Mouse (Mus musculus) forebrain, postnatal 0 days (tissue): ENCODE data around the gene Rapgef2. TPM values are rescaled to one million over a fixed set of nuclear protein-coding genes. Genes with fewer than 3 reads are reported as not detected.
"Not testable (repeated sequence)": the region's sequence is repeated elsewhere in the genome, so short reads cannot be mapped to it uniquely, and the experiment has no call there.

Source experiments
- ATAC-seq: fragments of 200-750 bp; cut with Nextera tagmentation; 2 replicates; pipeline ENCODE4 v1.8.0; 2017; ENCODE audit warnings: mild to moderate bottlenecking, moderate library complexity
- DNase-seq: peaks from one replicate; pipeline ENCODE4 v3.0.0-alpha.2; 2015
- H3K27ac ChIP-seq: fragments of 300-500 bp; sonication (generic); 2 replicates; pipeline ENCODE4 v1.5.1; 2014; ENCODE audit warnings: low read depth, mild to moderate bottlenecking, antibody characterized with exemption, low read length, moderate library complexity, mixed read lengths
- H3K27me3 ChIP-seq: fragments of 300-500 bp; sonication (generic); 2 replicates; pipeline ENCODE4 v1.6.1; 2014; ENCODE audit warnings: mild to moderate bottlenecking, low read length, mixed read lengths; ENCODE audit not compliant: insufficient read depth
- H3K36me3 ChIP-seq: fragments of 300-500 bp; sonication (generic); 2 replicates; pipeline ENCODE4 v1.6.1; 2014; ENCODE audit warnings: mild to moderate bottlenecking, moderate library complexity; ENCODE audit not compliant: insufficient read depth
- H3K4me1 ChIP-seq: fragments of 300-500 bp; sonication (generic); 2 replicates; pipeline ENCODE4 v1.6.1; 2014; ENCODE audit warnings: antibody characterized with exemption; ENCODE audit not compliant: insufficient read depth
- H3K4me2 ChIP-seq: fragments of 300-500 bp; sonication (generic); 2 replicates; pipeline ENCODE4 v1.6.1; 2014; ENCODE audit warnings: low read depth, mild to moderate bottlenecking, moderate library complexity
- H3K4me3 ChIP-seq: fragments of 300-500 bp; sonication (generic); 2 replicates; pipeline ENCODE4 v1.5.1; 2014; ENCODE audit warnings: low read depth, low read length, mixed read lengths
- H3K9ac ChIP-seq: fragments of 300-500 bp; sonication (generic); 2 replicates; pipeline ENCODE4 v1.6.1; 2014; ENCODE audit warnings: mild to moderate bottlenecking
- H3K9me3 ChIP-seq: fragments of 300-500 bp; sonication (generic); 2 replicates; pipeline ENCODE4 v1.6.1; 2016; ENCODE audit warnings: low read length
- CTCF ChIP-seq: sonication (generic); IDR thresholded peaks from 2 replicates; pipeline ENCODE4 v1.5.1; 2016; ENCODE audit warnings: antibody characterized with exemption, control low read depth, low read depth
- WGBS: fragments of 180-500 bp; shearing (Covaris S2); extraction: QIAGEN DNeasy Blood & Tissue Kit; methylation state at CpG from one replicate; pipeline ENCODE4 v1.1.7; 2014; 5-methylcytosine and 5-hydroxymethylcytosine counted together
- polyA plus RNA-seq: library from polyadenylated mRNA; unstranded; fragments of >200 nt; fragmentation: Nextera tagmentation; extraction: Ambion mirVana; gene quantifications from 2 replicates; pipeline ENCODE4 v1.2.1, GENCODE M21; 2015
- total RNA-seq: library from RNA; depleted of rRNA; stranded (reverse); fragments of >200 nt; gene quantifications from 2 replicates; pipeline ENCODE4 v1.2.3, GENCODE M21; 2014

The Rapgef2 gene
- total and polyA plus RNA-seq, 2 experiments from 2014 or later: 8.9 to 61.5 TPM

DNA sequence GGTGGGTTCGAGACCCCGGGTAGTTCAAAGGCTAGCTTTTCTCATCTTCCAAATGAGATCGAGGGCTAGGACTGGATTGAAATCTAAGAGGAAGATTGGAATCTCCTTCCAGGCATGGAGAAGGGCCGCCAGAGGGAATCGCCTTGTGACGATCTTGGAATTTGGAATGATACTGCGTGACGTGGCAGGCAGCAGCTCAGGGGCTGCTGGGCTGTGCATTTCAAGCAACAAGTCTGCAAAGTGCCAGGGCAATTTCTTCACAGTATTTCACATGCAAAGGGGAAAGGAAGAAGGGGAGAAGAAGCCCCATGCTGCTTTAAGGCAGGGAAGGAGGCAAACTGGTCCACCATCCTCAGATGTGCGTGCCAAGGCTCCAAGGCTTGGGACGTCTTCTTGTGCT, 222.2 kb downstream of the Rapgef2 start:
- H3K4me3 ChIP-seq: no peak overlapping the region
- H3K9ac ChIP-seq: no peak overlapping the region
- DNase-seq: no peak
- H3K4me2 ChIP-seq: no peak overlapping the region
- H3K9me3 ChIP-seq: no peaks in the 10 kb centered on the region
- no peaks in the 10 kb centered on the region for H3K4me1 ChIP-seq
- no peak for TF ChIP-seq CTCF
- ATAC-seq: no peak
- WGBS: 89% methylated on average over 10 of the region's 10 CpGs
- H3K27me3 ChIP-seq: no peaks in the 10 kb centered on the region
- no peak overlapping the region for H3K27ac ChIP-seq
- H3K36me3 ChIP-seq: peaks cover 38% of the 10 kb centered on the region

DNA sequence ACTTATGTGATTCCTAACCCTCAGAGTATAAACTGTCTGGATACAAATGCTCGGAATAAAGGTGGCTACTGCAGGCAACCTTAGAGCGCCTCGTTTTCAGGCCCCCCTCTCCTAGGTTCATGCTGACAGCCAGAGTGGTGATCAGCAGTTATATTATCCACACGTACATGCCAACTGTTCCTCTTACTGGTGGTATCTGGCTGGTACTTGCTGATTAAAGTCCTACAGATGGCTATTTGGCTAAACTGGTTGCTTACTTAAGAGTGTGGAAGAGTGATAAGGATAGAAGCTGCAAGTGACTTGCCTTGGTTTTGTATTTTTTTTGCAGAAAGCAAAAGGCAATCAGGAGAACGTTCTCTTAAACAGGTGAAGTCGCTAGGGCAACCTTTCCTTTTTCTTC, 224.9 kb downstream of the Rapgef2 start:
- Histone ChIP-seq H3K27ac (no peak overlapping the region), H3K9ac (no peak overlapping the region), H3K4me2 (no peak overlapping the region), H3K4me1 (no peaks in the 10 kb centered on the region), H3K27me3 (no peaks in the 10 kb centered on the region), H3K9me3 (no peaks in the 10 kb centered on the region), H3K4me3 (no peak overlapping the region), H3K36me3 (peaks cover 24% of the 10 kb centered on the region)
- TF ChIP-seq CTCF: no peak
- 0 out of 2 replicates have a peak, but pooled peaks have one; percentile 29 for ATAC-seq
- 87% methylated on average over 6 of the region's 6 CpGs for WGBS
- DNase-seq: no peak

DNA sequence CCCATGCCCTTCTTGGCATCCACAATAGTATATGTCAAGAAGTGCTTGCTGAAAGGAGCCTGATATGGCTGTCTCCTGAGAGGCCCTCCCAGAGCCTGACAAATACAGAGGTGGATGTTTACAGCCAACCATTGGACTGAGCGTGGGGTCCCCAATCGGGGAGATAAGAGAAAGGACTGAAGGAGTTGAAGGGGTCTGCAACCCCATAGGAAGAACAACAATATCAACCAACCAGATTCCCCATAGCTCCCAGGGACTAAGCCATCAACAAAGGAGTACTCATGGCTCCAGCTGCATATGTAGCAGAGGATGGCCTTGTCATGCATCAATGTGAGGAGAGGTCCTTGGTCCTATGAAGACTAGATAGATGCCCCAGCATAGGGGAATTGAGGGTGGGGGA, 227.8 kb downstream of the Rapgef2 start:
- H3K27ac ChIP-seq, ATAC-seq, H3K9ac ChIP-seq, H3K4me1 ChIP-seq, H3K9me3 ChIP-seq, H3K27me3 ChIP-seq, H3K36me3 ChIP-seq, H3K4me3 ChIP-seq, DNase-seq, H3K4me2 ChIP-seq: not testable (repeated sequence)
- WGBS: 95% methylated on average over 2 of the region's 2 CpGs

DNA sequence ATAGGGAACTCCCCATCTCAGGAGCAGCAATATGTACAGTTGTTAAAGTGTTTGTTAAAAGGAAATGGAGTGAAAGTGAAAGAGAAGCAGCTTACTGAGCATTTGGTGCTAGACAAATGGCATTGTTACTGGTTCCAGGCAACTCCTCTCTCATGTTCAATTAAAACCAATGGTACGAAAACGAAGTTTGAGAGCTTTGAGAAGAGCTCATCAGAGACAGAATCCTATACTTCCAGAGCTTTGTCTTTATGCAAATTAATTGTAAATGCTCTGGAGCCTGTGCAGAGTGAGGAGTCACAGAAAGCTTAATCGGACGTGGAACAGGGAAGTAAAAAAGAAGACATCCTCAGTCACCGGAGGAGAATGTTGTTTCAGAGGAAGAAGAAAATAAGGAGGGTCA, 241.1 kb downstream of the Rapgef2 start:
- H3K36me3 ChIP-seq: no peaks in the 10 kb centered on the region
- DNase-seq: no peak
- 51% methylated on average over 5 of the region's 5 CpGs for WGBS
- no peak for TF ChIP-seq CTCF
- no peak overlapping the region for H3K4me3 ChIP-seq
- H3K27me3 ChIP-seq: no peaks in the 10 kb centered on the region
- no peaks in the 10 kb centered on the region for H3K4me1 ChIP-seq
- no peaks in the 10 kb centered on the region for H3K9me3 ChIP-seq
- ATAC-seq: no peak
- no peak overlapping the region for H3K9ac ChIP-seq
- H3K27ac ChIP-seq: no peak overlapping the region
- H3K4me2 ChIP-seq: no peak overlapping the region

DNA sequence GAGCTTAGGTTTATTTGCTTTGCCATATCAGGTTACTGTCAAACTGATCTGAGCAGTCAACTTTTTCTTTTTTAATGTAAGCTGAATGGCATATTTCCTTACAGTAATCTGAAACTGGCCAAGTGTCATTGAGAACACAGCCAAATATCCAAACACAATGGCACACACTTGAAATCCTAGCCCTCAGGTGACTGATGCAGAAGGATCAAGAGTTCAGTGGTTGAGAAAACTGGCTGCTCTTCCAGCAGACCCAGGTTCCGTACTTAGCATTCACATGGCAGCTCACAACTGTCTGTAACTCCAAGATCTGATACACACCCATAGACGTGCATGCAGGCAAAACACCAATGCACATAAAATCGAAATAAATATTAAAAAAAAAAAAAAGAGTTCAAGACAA, 243.3 kb downstream of the Rapgef2 start:
- no peak for ATAC-seq
- no peaks in the 10 kb centered on the region for H3K27me3 ChIP-seq
- no peak overlapping the region for H3K4me3 ChIP-seq
- H3K27ac ChIP-seq: no peak overlapping the region
- H3K9me3 ChIP-seq: no peaks in the 10 kb centered on the region
- H3K4me2 ChIP-seq: no peak overlapping the region
- H3K4me1 ChIP-seq: no peaks in the 10 kb centered on the region
- WGBS: 88% methylated on average over 3 of the region's 3 CpGs
- DNase-seq: no peak
- no peak overlapping the region for H3K9ac ChIP-seq
- no peak for TF ChIP-seq CTCF
- H3K36me3 ChIP-seq: no peaks in the 10 kb centered on the region

DNA sequence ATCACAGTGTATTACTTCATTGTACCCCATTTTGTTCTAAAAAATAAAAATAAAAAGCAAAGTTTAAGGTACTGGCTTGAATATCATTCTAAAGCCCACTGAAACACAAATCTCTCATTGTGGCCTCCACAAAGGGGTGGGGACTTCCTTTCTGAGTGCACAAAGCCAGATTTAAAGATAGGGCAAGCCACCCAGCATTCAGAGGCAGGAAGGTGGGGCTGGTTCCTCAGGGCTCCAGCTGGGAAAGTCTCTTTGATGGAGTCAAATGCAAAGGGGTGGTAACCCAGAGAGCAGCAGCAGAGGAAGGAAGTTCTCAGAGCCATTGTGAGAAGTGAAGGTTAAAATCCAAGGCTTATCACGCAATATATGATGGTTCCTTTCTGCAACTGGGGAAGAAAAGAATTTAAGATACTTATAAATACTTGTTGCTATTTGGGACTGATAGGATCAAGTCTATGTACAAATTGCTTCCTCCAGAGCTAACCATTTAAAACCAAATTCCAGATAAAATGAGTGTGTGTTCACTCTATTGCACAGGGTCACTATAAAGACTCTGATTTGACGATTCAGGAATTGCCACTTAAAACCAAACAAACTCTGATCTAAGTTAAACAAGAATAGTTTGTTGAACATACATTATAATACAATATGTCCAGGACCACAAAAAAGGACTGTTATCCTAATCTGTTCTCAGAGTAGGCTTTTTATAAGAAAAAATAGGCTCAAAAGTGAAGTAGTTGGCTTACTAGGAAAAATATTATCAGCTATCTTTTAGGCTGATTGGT, 246.5 kb downstream of the Rapgef2 start:
- no peak for DNase-seq
- H3K27ac ChIP-seq: no peak overlapping the region
- no peak for ATAC-seq
- H3K27me3 ChIP-seq: no peaks in the 10 kb centered on the region
- no peaks in the 10 kb centered on the region for H3K9me3 ChIP-seq
- no peak for TF ChIP-seq CTCF
- no peaks in the 10 kb centered on the region for H3K36me3 ChIP-seq
- H3K4me1 ChIP-seq: no peaks in the 10 kb centered on the region
- WGBS: 40% methylated on average over 2 of the region's 2 CpGs
- H3K4me3 ChIP-seq: no peak overlapping the region
- no peak overlapping the region for H3K4me2 ChIP-seq
- H3K9ac ChIP-seq: no peak overlapping the region

DNA sequence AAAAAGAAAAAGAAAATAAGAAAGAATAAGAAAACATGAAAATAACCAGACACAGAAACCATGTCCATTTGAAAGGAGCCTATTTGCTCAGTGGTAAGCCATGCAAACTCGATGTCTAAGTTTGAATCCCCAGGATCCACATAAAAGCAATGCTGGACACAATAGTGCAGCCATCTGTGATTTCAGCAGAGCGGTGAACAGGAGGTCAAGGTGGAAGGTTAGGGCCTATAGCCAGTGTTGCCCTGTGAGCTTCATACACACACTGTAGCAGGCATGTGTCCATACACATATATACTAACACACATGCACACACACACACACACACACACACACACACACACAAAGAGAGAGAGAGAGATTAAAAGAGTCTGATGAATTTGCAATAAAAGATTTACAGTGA, 247.3 kb downstream of the Rapgef2 start:
- H3K4me2 ChIP-seq: no peak overlapping the region
- H3K4me3 ChIP-seq: no peak overlapping the region
- H3K36me3 ChIP-seq: no peaks in the 10 kb centered on the region
- no peaks in the 10 kb centered on the region for H3K4me1 ChIP-seq
- no peak overlapping the region for H3K9ac ChIP-seq
- no peaks in the 10 kb centered on the region for H3K27me3 ChIP-seq
- DNase-seq: no peak
- WGBS: 49% methylated on average over 2 of the region's 2 CpGs
- H3K9me3 ChIP-seq: no peaks in the 10 kb centered on the region
- ATAC-seq: no peak
- no peak overlapping the region for H3K27ac ChIP-seq
- no peak for TF ChIP-seq CTCF
